Comparison of ENCODE assay signal across 21 mouse cellular contexts in the genomic region with DNA sequence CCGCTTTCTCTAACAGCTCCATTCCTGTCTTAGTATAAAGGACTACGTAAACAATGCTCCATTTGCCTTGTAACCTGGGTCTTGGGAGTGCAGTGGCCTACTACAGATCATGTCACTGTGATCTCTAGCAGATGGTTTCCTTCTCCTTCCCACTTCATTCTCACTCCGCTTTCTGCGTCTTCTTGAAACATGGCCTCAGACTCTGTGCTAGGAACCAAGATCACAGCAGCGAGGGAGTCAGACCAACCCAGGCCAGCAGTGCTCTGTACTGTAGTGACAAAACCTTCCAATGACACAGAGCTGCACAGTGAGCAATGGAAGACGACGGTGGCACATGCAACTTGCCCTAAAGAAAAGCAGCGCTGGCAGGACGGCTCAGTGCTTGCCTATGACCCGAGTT. TPM values are rescaled to one million over a fixed set of nuclear protein-coding genes. Genes with fewer than 3 reads are reported as not detected.
"Had no signal": no experiment of that assay in that cellular context is flagged by ENCODE, and none has a peak within 500 bp of the region (broad histone marks: within the 10 kb centered on the region; RNA-seq: fewer than 3 reads in every experiment).

No protein-coding gene starts in this region.

- DNase-seq: kidney, adult 11 months; kidney, adult 9 months; kidney, postnatal 25 days; layer of hippocampus, adult 9-11 months; liver, postnatal 0 days; midbrain, embryonic 14.5 days; right cerebral cortex, adult 18-20 months; right cerebral cortex, postnatal 14 days; right cerebral cortex, postnatal 4 days; thymus, postnatal 25 days had no signal

- H3K9ac ChIP-seq: intestine, embryonic 15.5 days; limb, embryonic 13.5 days; liver, embryonic 14.5 days; liver, postnatal 0 days had no signal

- H3K4me1 ChIP-seq: intestine, embryonic 15.5 days; limb, embryonic 10.5 days; limb, embryonic 13.5 days had no signal

- H3K27ac ChIP-seq: intestine, embryonic 15.5 days; kidney, postnatal 0 days; layer of hippocampus, adult 2 months; limb, embryonic 10.5 days; limb, embryonic 13.5 days; liver, embryonic 14.5 days; stomach, postnatal 0 days had no signal

- H3K27me3 ChIP-seq: intestine, embryonic 15.5 days; limb, embryonic 13.5 days had no signal

- H3K4me3 ChIP-seq: intestine, embryonic 15.5 days; layer of hippocampus, adult 2 months; limb, embryonic 10.5 days; limb, embryonic 13.5 days had no signal

- ATAC-seq: hindbrain, embryonic 16.5 days; intestine, embryonic 15.5 days; liver, postnatal 0 days had no signal

- H3K9me3 ChIP-seq: intestine, embryonic 15.5 days; limb, embryonic 10.5 days; limb, embryonic 13.5 days had no signal

- H3K4me2 ChIP-seq: intestine, embryonic 15.5 days; limb, embryonic 13.5 days; liver, embryonic 11.5 days; midbrain, embryonic 11.5 days had no signal

RNA-seq across cellular contexts. Expression of gene Podn, which starts 40.4 kb away (rescaled TPM):
- total RNA-seq: megakaryocyte-erythroid progenitor cell, adult 5-6 weeks had no signal
